Mouse (Mus musculus): Measurements from ENCODE around the gene Tmem40. TPM values are rescaled to one million over a fixed set of nuclear protein-coding genes. Genes with fewer than 3 reads are reported as not detected.

Gene Tmem40
- total and polyA plus RNA-seq, 2 experiments from 2014 or later, result 0.68 to 2.5 TPM

GRCm38 (mm10) chr6:115803541-115804382 is 41.6 kb upstream of the Tmem40 start:
- ATAC-seq (peak; percentile 75), DNase-seq (ENCODE audit: low spot score) (peak; percentile 83)
- TF ChIP-seq CTCF (IDR thresholded peaks at IDR 0.05; ENCODE audit: low read depth), result peak; percentile 78
- H3K9me3 ChIP-seq (ENCODE audit: low read length), result no peaks in the 10 kb centered on the region
- H3K27me3 ChIP-seq (ENCODE audit: insufficient read depth, low read length), result no peaks in the 10 kb centered on the region
- H3K4me1 ChIP-seq (ENCODE audit: insufficient read depth, low read length), result peaks cover 6% of the 10 kb centered on the region
- no peak overlapping the region for H3K27ac ChIP-seq
- H3K4me2 ChIP-seq (ENCODE audit: low read depth, low read length), result no peak overlapping the region
- H3K36me3 ChIP-seq (ENCODE audit: insufficient read depth, low read length), result peaks cover 57% of the 10 kb centered on the region
- no peak overlapping the region for H3K4me3 ChIP-seq (ENCODE audit: low read length)
- H3K9ac ChIP-seq (replicated peaks; ENCODE audit: low read length), result no peak overlapping the region
- WGBS, result 39% methylated on average over 16 of the region's 16 CpGs

- TF ChIP-seq CTCF (IDR thresholded peaks at IDR 0.05; ENCODE audit: low read depth), result no peak
- no peak for ATAC-seq
- no peak for DNase-seq (ENCODE audit: low spot score)
- Histone ChIP-seq H3K27me3 (ENCODE audit: insufficient read depth, low read length) (no peaks in the 10 kb centered on the region), H3K9ac (replicated peaks; ENCODE audit: low read length) (no peak overlapping the region), H3K4me3 (ENCODE audit: low read length) (no peak overlapping the region), H3K36me3 (ENCODE audit: insufficient read depth, low read length) (peaks cover 68% of the 10 kb centered on the region), H3K4me1 (ENCODE audit: insufficient read depth, low read length) (no peaks in the 10 kb centered on the region), H3K4me2 (ENCODE audit: low read depth, low read length) (no peak overlapping the region), H3K27ac (no peak overlapping the region), H3K9me3 (ENCODE audit: low read length) (no peaks in the 10 kb centered on the region)
- 88% methylated on average over 3 of the region's 3 CpGs for WGBS
These were observed 39.6 kb upstream of the Tmem40 start for GRCm38 (mm10) chr6:115801811-115802210.

GRCm38 (mm10) chr6:115792691-115793215 is 30.5 kb upstream of the Tmem40 start:
- Histone ChIP-seq H3K4me3 (ENCODE audit: low read length) (no peak overlapping the region), H3K9ac (replicated peaks; ENCODE audit: low read length) (no peak overlapping the region), H3K27me3 (ENCODE audit: insufficient read depth, low read length) (no peaks in the 10 kb centered on the region), H3K4me1 (ENCODE audit: insufficient read depth, low read length) (no peaks in the 10 kb centered on the region), H3K4me2 (ENCODE audit: low read depth, low read length) (no peak overlapping the region), H3K9me3 (ENCODE audit: low read length) (no peaks in the 10 kb centered on the region), H3K27ac (peak overlapping the region; percentile 11; the same call in 1 of the 2 replicates), H3K36me3 (ENCODE audit: insufficient read depth, low read length) (peaks cover 63% of the 10 kb centered on the region)
- DNase-seq (ENCODE audit: low spot score), result no peak
- WGBS, result 69% methylated on average over 21 of the region's 21 CpGs
- TF ChIP-seq CTCF (IDR thresholded peaks at IDR 0.05; ENCODE audit: low read depth), result no peak
- ATAC-seq, result peak; percentile 48

GRCm38 (mm10) chr6:115791842-115792686 is 29.9 kb upstream of the Tmem40 start:
- WGBS, result 63% methylated on average over 34 of the region's 34 CpGs
- peak; percentile 42 for DNase-seq (ENCODE audit: low spot score)
- H3K4me1 ChIP-seq (ENCODE audit: insufficient read depth, low read length), result no peaks in the 10 kb centered on the region
- H3K27ac ChIP-seq, result no peak overlapping the region
- H3K36me3 ChIP-seq (ENCODE audit: insufficient read depth, low read length), result peaks cover 63% of the 10 kb centered on the region
- peak; percentile 58 for ATAC-seq
- no peaks in the 10 kb centered on the region for H3K9me3 ChIP-seq (ENCODE audit: low read length)
- H3K4me3 ChIP-seq (ENCODE audit: low read length), result no peak overlapping the region
- no peak overlapping the region for H3K9ac ChIP-seq (replicated peaks; ENCODE audit: low read length)
- TF ChIP-seq CTCF (IDR thresholded peaks at IDR 0.05; ENCODE audit: low read depth), result no peak
- no peak overlapping the region for H3K4me2 ChIP-seq (ENCODE audit: low read depth, low read length)
- H3K27me3 ChIP-seq (ENCODE audit: insufficient read depth, low read length), result no peaks in the 10 kb centered on the region

GRCm38 (mm10) chr6:115791016-115791415 is 28.8 kb upstream of the Tmem40 start:
- no peak for DNase-seq (ENCODE audit: low spot score)
- Histone ChIP-seq H3K4me1 (ENCODE audit: insufficient read depth, low read length) (no peaks in the 10 kb centered on the region), H3K27ac (no peak overlapping the region), H3K27me3 (ENCODE audit: insufficient read depth, low read length) (no peaks in the 10 kb centered on the region), H3K36me3 (ENCODE audit: insufficient read depth, low read length) (peaks cover 64% of the 10 kb centered on the region), H3K9ac (replicated peaks; ENCODE audit: low read length) (no peak overlapping the region), H3K9me3 (ENCODE audit: low read length) (no peaks in the 10 kb centered on the region), H3K4me2 (ENCODE audit: low read depth, low read length) (no peak overlapping the region), H3K4me3 (ENCODE audit: low read length) (no peak overlapping the region)
- no peak for TF ChIP-seq CTCF (IDR thresholded peaks at IDR 0.05; ENCODE audit: low read depth)
- WGBS, result 82% methylated on average over 10 of the region's 10 CpGs
- ATAC-seq, result no peak

- Histone ChIP-seq H3K4me3 (ENCODE audit: low read length) (no peak overlapping the region), H3K9me3 (ENCODE audit: low read length) (no peaks in the 10 kb centered on the region), H3K9ac (replicated peaks; ENCODE audit: low read length) (no peak overlapping the region), H3K27ac (no peak overlapping the region), H3K27me3 (ENCODE audit: insufficient read depth, low read length) (no peaks in the 10 kb centered on the region), H3K4me2 (ENCODE audit: low read depth, low read length) (no peak overlapping the region), H3K4me1 (ENCODE audit: insufficient read depth, low read length) (no peaks in the 10 kb centered on the region), H3K36me3 (ENCODE audit: insufficient read depth, low read length) (peaks cover 44% of the 10 kb centered on the region; the same call in 1 of the 2 replicates)
- DNase-seq (ENCODE audit: low spot score) (no peak), ATAC-seq (no peak)
- 90% methylated on average over 3 of the region's 3 CpGs for WGBS
- TF ChIP-seq CTCF (IDR thresholded peaks at IDR 0.05; ENCODE audit: low read depth), result no peak
These were observed 20.6 kb upstream of the Tmem40 start for GRCm38 (mm10) chr6:115782781-115783180.
